Mouse (Mus musculus) right cerebral cortex, postnatal 4 days (tissue): ENCODE measurements around the gene Rin3.

Experiments
- DNase-seq: peaks from one replicate; pipeline ENCODE4 v3.0.0-alpha.2; 2022

The Rin3 gene

DNA sequence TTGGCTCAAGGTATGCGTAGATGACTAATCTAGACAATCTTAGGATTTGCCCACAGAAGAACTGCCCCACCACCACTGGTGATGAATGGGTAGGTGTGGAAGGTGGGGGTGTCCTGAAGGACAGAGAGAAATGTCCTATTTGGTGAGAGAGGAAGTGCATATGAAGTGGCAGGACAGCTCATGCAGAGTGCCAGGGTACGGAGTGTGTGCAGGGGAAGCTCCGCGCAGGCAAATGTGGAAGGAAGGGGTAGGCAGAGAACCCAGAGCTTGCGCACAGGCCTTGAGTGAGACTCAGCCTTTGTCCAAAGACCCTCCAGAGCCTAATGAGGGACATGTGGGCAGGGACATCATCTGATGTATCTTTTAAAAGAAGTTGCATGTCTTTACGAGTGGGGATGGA is 57.6 kb downstream of the Rin3 start:
- no peak for DNase-seq

GRCm38 (mm10) chr12:102342147-102342546 is 59.3 kb downstream of the Rin3 start:
- DNase-seq, result no peak

- no peak for DNase-seq
Observed at GRCm38 (mm10) chr12:102342602-102343001, 59.8 kb downstream of the Rin3 start.

GRCm38 (mm10) chr12:102345031-102345815 is 62.4 kb downstream of the Rin3 start:
- no peak for DNase-seq

- peak; percentile 35 for DNase-seq
Observed at GRCm38 (mm10) chr12:102346507-102346906, 63.7 kb downstream of the Rin3 start.

DNA sequence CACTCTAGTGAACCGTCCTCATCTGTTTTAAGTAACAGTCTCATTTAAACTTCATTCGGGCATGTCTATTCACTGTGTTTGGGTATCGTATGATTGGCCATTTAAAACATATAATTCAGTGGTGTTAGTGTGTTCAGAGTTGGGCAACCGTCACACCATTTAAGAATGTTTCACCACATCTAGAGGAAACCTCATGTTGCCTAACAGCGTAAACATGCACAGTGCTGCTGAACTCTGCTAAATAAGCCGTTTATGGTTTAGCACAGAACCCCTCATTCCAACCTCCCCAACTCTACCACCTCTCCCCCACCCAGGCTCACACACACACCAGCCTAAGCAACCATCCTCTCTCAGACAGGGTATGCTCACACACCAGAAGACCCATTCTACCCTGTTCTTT is 65.6 kb downstream of the Rin3 start:
- no peak for DNase-seq

- no peak for DNase-seq
Observed at GRCm38 (mm10) chr12:102350997-102351396, 68.1 kb downstream of the Rin3 start.

DNA sequence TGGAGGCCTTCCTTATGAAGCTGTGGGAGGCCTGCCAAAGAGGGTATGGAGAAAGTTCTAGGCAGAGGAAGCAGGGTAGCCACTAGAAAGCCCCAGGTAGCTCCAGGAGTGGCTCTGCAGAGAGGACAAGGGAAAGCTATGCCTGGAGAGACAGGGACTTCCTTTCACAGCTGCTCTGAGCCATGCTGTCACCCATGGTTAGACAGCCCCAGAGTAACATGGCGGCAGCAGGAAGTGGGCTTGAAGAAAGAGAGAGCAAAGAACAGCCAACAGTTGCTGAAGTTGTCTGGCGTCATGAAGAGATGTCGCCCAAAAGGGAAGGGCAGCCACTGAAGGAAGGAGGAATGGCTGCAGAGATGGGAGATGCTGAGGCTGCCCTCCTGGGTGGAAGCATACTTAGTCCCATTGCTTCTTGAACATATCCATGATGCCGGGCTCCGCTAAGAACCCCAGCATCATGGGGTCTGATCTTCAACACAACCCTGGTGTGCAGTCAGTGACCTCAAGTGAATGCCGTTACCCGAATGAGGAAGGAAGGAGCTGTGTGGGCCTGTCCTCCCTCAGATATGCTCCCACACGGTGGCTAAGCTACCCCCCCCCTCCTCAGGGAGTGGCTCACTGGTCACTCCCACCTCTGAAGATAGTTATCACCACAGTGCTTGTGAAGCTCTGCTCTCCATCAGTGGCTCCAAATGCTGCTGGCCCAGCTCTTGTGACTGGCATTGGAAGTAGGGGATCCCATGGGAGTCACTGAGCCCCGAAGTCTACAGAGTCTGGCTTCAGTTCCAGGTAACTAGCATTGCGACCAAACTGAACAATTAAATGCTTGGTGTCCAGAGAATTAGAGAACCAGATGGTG is 71.5 kb downstream of the Rin3 start:
- no peak for DNase-seq

DNA sequence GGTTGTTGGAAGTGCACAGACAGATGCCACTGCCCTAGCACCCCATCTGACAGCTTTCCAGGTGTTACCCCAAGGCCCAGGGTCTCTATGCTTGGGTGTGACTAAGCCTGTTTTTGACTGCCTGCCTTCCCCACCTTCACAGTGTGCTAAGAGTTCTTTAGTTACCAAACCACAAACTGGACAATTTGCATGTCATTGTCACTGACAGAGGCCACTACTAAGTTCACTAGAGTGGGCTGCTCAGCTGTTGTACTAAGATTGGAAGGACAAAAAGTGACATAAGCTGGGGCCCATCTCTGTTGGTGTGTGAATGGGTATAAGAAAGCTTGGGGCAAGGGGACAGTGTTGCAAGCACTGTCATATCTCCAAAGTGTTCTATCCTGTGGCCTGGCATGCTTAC is 72.9 kb downstream of the Rin3 start:
- no peak for DNase-seq

DNA sequence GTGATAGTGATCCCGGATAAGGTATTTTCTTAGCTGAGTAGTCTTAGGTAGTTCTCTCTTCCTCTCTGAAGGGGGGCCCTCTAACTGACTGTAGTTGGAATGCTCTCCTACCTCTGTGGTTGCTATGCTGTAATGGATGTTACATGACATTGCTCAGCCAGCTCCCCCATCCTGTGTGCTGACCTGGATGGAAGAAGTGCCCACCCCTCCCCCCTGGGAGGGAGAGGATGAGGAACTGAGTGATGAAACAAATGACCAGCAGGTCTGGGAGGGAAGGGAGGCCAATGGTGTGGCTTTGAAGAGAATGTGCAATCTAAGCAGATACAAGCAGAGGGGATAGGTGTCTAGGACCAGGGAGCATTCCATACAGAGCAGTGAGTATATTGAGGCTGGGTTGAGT is 73.9 kb downstream of the Rin3 start:
- no peak for DNase-seq

GRCm38 (mm10) chr12:102359390-102359789 is 76.5 kb downstream of the Rin3 start:
- DNase-seq, result no peak

- no peak for DNase-seq
Observed at GRCm38 (mm10) chr12:102361189-102362161, 78.6 kb downstream of the Rin3 start.

GRCm38 (mm10) chr12:102365016-102365415 is 82.2 kb downstream of the Rin3 start:
- no peak for DNase-seq

- no peak for DNase-seq
Observed at GRCm38 (mm10) chr12:102366126-102366816, 83.4 kb downstream of the Rin3 start.

DNA sequence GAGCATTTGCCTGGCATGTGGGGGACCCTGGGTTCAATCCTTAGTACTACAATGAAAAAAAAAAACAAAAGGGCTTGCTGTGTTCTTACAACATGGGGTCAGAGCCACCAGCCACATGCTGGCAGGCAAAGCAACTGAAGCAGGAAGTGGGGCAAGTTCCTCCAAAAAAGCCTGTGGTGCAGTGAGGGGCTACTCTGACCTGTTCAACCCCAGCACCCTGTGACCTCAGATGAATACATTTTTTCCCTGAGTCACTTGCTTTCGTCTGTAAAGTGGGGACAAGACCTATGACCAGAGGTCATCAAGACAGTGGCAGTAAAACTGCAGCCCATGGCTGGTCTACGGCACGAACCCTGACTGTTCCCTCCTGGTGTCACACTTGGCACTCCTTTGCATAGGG is 84.2 kb downstream of the Rin3 start:
- DNase-seq, result no peak

GRCm38 (mm10) chr12:102368066-102368465 is 85.2 kb downstream of the Rin3 start:
- no peak for DNase-seq

GRCm38 (mm10) chr12:102368556-102368955 is 85.7 kb downstream of the Rin3 start:
- DNase-seq, result no peak

GRCm38 (mm10) chr12:102369488-102370235 is 86.8 kb downstream of the Rin3 start:
- DNase-seq, result no peak

DNA sequence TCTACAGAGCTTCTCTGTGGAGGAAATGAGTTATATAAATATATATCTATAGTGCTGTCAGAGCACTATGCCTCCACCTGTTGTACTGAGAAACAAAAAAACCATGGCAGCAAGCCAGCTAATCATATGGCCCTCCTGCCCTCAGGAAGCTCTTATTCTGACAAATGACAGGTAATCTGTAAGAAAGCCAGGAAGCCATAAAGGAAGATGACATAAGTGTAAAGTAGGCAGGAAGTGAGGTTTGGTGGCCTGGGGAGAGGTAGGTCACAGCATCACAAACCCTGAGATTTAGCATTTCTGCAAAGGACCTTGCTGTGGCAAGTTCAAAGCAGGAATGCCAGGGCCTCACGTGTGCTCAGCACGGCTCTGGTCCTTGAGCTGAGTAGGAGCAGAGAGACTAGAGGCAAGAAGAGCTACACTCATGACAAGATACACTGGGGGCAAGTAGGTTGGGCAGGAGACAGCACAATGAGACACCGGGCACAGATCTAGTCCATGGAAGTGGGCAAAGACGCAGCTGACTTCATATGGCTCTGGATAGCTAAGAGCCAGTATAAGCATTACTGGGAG is 88.2 kb downstream of the Rin3 start:
- no peak for DNase-seq

DNA sequence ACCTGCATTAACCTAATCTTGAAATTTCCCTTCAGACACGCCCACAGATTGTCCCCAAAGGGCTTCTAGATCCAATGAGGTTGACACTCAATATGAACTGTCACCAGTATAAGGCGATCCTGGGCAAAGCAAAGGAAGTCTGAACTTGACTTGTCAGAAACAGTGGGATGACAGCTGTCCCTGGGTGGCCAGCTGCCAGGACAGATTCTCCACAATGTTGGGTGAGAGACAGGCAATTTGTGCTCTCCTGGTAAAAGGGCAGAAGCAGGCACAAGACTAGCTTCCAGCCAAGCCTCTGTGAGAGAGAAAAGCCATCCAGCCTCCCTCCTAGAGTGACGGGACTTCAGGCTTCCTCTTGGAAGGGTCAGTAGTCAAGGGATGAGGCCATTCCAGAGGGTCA is 89.5 kb downstream of the Rin3 start:
- DNase-seq, result no peak

DNA sequence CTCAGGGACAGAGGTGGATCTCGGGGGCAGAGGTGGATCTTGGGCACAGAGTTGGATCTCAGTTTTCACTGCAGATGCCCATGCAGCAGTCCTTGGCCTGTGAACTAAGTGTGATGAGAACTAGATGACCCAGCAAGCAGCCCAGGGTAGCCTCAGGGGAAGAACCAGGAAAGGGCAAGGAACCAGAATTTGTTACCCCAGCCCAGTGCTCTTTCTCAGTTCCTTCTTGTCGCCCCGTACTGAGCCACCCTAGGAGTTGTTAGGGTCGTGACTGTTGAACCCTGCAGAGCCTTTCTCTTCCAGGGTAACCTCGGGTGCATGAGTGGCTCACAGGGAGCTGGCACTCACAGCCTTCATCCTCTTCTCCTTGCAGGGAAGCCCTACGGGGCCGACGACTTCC is 99.3 kb downstream of the Rin3 start:
- no peak for DNase-seq
